Mouse (Mus musculus) CH12.LX (cell line): ENCODE data around the gene Prkce. TPM values are rescaled to one million over a fixed set of nuclear protein-coding genes. Genes with fewer than 3 reads are reported as not detected.

ENCODE experiments used
- DNase-seq: peaks from one replicate; pipeline ENCODE4 v3.0.0-alpha.2; 2013; ENCODE audit errors: extremely low read depth
- H3K27ac ChIP-seq: 2 replicates; pipeline ENCODE4 v1.5.1; 2012; ENCODE audit warnings: low read depth, mild to moderate bottlenecking, control low read depth, moderate library complexity; ENCODE audit not compliant: insufficient read depth
- H3K27me3 ChIP-seq: replicated peaks from 2 replicates; pipeline ENCODE3; 2012; ENCODE audit warnings: inconsistent platforms
- H3K36me3 ChIP-seq, 2 experiments: replicated peaks in 1 of 2; 2 replicates each; pipeline versions ENCODE3 to v1.6.1; 2012; ENCODE audit warnings: inconsistent platforms in 1 of 2, low read length in 1 of 2, mild to moderate bottlenecking in 1 of 2, mixed read lengths in 1 of 2, moderate library complexity in 1 of 2; ENCODE audit not compliant: control insufficient read depth in 1 of 2, insufficient read depth in 1 of 2
- H3K4me1 ChIP-seq, 2 experiments: 2 replicates each; pipeline ENCODE4 v1.6.1; 2012; ENCODE audit warnings: inconsistent platforms in 1 of 2, moderate library complexity in 1 of 2; ENCODE audit not compliant: insufficient read depth in 2 of 2, control insufficient read depth in 1 of 2
- H3K4me2 ChIP-seq: 2 replicates; pipeline ENCODE4 v1.6.1; 2012; ENCODE audit warnings: low read depth, mild to moderate bottlenecking, control low read depth; ENCODE audit not compliant: poor library complexity, insufficient read depth, severe bottlenecking
- H3K4me3 ChIP-seq, 3 experiments: fragments of 150-350 bp in 1 of 3; sonication (generic) in 1 of 3; replicated peaks in 1 of 3; 2 replicates each; pipeline versions ENCODE3 to v1.5.1; 2011 to 2012; ENCODE audit warnings: low read depth in 2 of 3, low read length in 2 of 3, mild to moderate bottlenecking in 2 of 3, moderate library complexity in 2 of 3, control low read depth in 1 of 3, improper control_type of control experiment in 1 of 3, inconsistent platforms in 1 of 3, mixed read lengths in 1 of 3; ENCODE audit not compliant: poor library complexity in 1 of 3
- H3K79me2 ChIP-seq: replicated peaks from 2 replicates; pipeline ENCODE4 v1.6.1; 2012; ENCODE audit warnings: mild to moderate bottlenecking, moderate library complexity; ENCODE audit not compliant: control insufficient read depth, poor library complexity, insufficient read depth, severe bottlenecking; ENCODE audit errors: extremely low read depth
- H3K9ac ChIP-seq: 2 replicates; pipeline ENCODE4 v1.6.1; 2012; ENCODE audit warnings: low read depth, mild to moderate bottlenecking, control low read depth, moderate library complexity; ENCODE audit not compliant: insufficient read depth
- H3K9me3 ChIP-seq: replicated peaks from 2 replicates; pipeline ENCODE3; 2012; ENCODE audit warnings: low read length, inconsistent platforms, mixed read lengths
- ELF1 ChIP-seq: IDR thresholded peaks from 2 replicates; pipeline ENCODE4 v1.6.1; 2014; ENCODE audit warnings: low read depth, mild to moderate bottlenecking, inconsistent platforms, low read length, improper control_type of control experiment
- EP300 ChIP-seq: IDR thresholded peaks from 2 replicates; pipeline ENCODE4 v1.6.1; 2011; ENCODE audit warnings: low read length, improper control_type of control experiment
- JUND ChIP-seq: conservative IDR thresholded peaks from 2 replicates; pipeline ENCODE4 v1.6.1; 2011; ENCODE audit warnings: low read depth, low read length, improper control_type of control experiment
- MAFK ChIP-seq: IDR thresholded peaks from 2 replicates; pipeline ENCODE4 v1.6.1; 2011; ENCODE audit warnings: low read length, improper control_type of control experiment; ENCODE audit not compliant: insufficient replicate concordance
- MAZ ChIP-seq: IDR thresholded peaks from 2 replicates; pipeline ENCODE4 v1.6.1; 2012; ENCODE audit warnings: low read depth, mild to moderate bottlenecking, inconsistent platforms, low read length, improper control_type of control experiment, moderate library complexity
- MEF2A ChIP-seq: IDR thresholded peaks from 2 replicates; pipeline ENCODE4 v1.6.1; 2014; ENCODE audit warnings: low read depth, mild to moderate bottlenecking, inconsistent platforms, low read length, improper control_type of control experiment, borderline replicate concordance
- MXI1 ChIP-seq: IDR thresholded peaks from 2 replicates; pipeline ENCODE4 v1.6.1; 2011; ENCODE audit warnings: mild to moderate bottlenecking, low read depth, low read length, improper control_type of control experiment
- MYC ChIP-seq: IDR thresholded peaks from 2 replicates; pipeline ENCODE4 v1.6.1; 2011; ENCODE audit warnings: low read depth, mild to moderate bottlenecking, improper control_type of control experiment, low read length
- NELFE ChIP-seq: IDR thresholded peaks from 2 replicates; pipeline ENCODE4 v1.6.1; 2011; ENCODE audit warnings: low read depth, low read length, improper control_type of control experiment
- POLR2A ChIP-seq: IDR thresholded peaks from 2 replicates; pipeline ENCODE4 v1.6.1; 2011; ENCODE audit warnings: low read depth, mild to moderate bottlenecking, improper control_type of control experiment, low read length
- POLR2AphosphoS2 ChIP-seq: IDR thresholded peaks from 2 replicates; pipeline ENCODE4 v1.6.1; 2011; ENCODE audit warnings: low read depth, low read length, improper control_type of control experiment
- RCOR1 ChIP-seq: conservative IDR thresholded peaks from 2 replicates; pipeline ENCODE4 v1.6.1; 2012; ENCODE audit warnings: low read depth, mild to moderate bottlenecking, inconsistent platforms, low read length, improper control_type of control experiment
- SIN3A ChIP-seq: IDR thresholded peaks from 2 replicates; pipeline ENCODE4 v1.6.1; 2012; ENCODE audit warnings: low read length, improper control_type of control experiment, inconsistent platforms
- TBP ChIP-seq: conservative IDR thresholded peaks from 2 replicates; pipeline ENCODE4 v1.6.1; 2011; ENCODE audit warnings: low read depth, low read length, improper control_type of control experiment
- UBTF ChIP-seq: IDR thresholded peaks from 2 replicates; pipeline ENCODE4 v1.6.1; 2012; ENCODE audit warnings: low read depth, mild to moderate bottlenecking, inconsistent platforms, low read length, improper control_type of control experiment, moderate library complexity
- ZNF384 ChIP-seq: IDR thresholded peaks from 2 replicates; pipeline ENCODE4 v1.6.1; 2012; ENCODE audit warnings: low read depth, low read length, improper control_type of control experiment, inconsistent platforms
- dilution Hi-C: fragments of 300-500 bp; cut with MboI; formaldehyde crosslinking; loops from 2 replicates; pipeline ENCODE4 v1.14.3; 2020; ENCODE audit warnings: low sequenced_read_pairs; ENCODE audit not compliant: extremely low pct_unique_long_range_greater_than_20kb, extremely low pct_ligation_motif_present
- in situ Hi-C: fragments of 300-500 bp; cut with MboI; formaldehyde crosslinking; loops from 3 replicates; pipeline ENCODE4 v1.14.3; 2019; ENCODE audit warnings: low sequenced_read_pairs, low pct_ligation_motif_present, low pct_unique_long_range_greater_than_20kb, mixed read lengths
- polyA plus RNA-seq: library from polyadenylated mRNA; unstranded; fragments of >175 nt; gene quantifications from 2 replicates; pipeline ENCODE4 v1.2.1, GENCODE M21; 2012; ENCODE audit warnings: low read depth; ENCODE audit not compliant: insufficient read length
- total RNA-seq, 2 experiments: library from RNA; depleted of rRNA; stranded (reverse); fragments of 300-350 nt in 1 of 2; fragments of >200 nt in 1 of 2; gene quantifications; 2 replicates each; pipeline ENCODE4 v1.2.3; 2012 to 2014

Gene Prkce
- total and polyA plus RNA-seq, 3 experiments = 4.1 to 13.2 (median 11.4) TPM

GRCm38 (mm10) chr17:86322840-86323239 is 155.3 kb downstream of the Prkce start:
- Histone ChIP-seq H3K4me3 (no peak overlapping the region), H3K4me2 (no peak overlapping the region), H3K9me3 (peaks cover 3% of the 10 kb centered on the region)
- no peak for TF ChIP-seq SIN3A
- no peak for TF ChIP-seq JUND
- TF ChIP-seq MEF2A = no peak
- no peak for TF ChIP-seq MXI1
- no peak for TF ChIP-seq RCOR1
- TF ChIP-seq POLR2AphosphoS2 = no peak
- TF ChIP-seq MYC = no peak
- TF ChIP-seq UBTF = no peak
- TF ChIP-seq NELFE = no peak
- TF ChIP-seq MAZ = no peak
- TF ChIP-seq TBP = no peak
- TF ChIP-seq POLR2A = no peak
- no peak for TF ChIP-seq ZNF384
- no peak for TF ChIP-seq EP300
- no peak for TF ChIP-seq MAFK
- TF ChIP-seq, all 38 proteins: peak for 0
- H3K36me3 ChIP-seq = peaks cover 0 to 23% of the 10 kb centered on the region in 2 experiments
- no peak overlapping the region; the same call in 1 of the 2 replicates for H3K27ac ChIP-seq
- DNase-seq = no peak
- H3K4me1 ChIP-seq = peaks cover 31 to 70% of the 10 kb centered on the region in 2 experiments
- dilution Hi-C loops (no loop called here), in situ Hi-C loops (no loop called here)
- no peaks in the 10 kb centered on the region; the same call in 1 of the 2 replicates for H3K79me2 ChIP-seq
- no peak overlapping the region for H3K9ac ChIP-seq
- no peaks in the 10 kb centered on the region for H3K27me3 ChIP-seq

GRCm38 (mm10) chr17:86323310-86323709 is 155.7 kb downstream of the Prkce start:
- TF ChIP-seq POLR2A (no peak), SIN3A (no peak), ELF1 (no peak)
- TF ChIP-seq, all 38 proteins: peak for 0
- dilution Hi-C loops = no loop called here

More at GRCm38 (mm10) chr17:86323310-86323709, 155.7 kb downstream of the Prkce start:
- H3K79me2 ChIP-seq = no peaks in the 10 kb centered on the region; the same call in 1 of the 2 replicates
- DNase-seq = no peak
- H3K9me3 ChIP-seq = peaks cover 3% of the 10 kb centered on the region
- no peak overlapping the region for H3K9ac ChIP-seq
- no peaks in the 10 kb centered on the region for H3K27me3 ChIP-seq
- peaks cover 34 to 74% of the 10 kb centered on the region in 2 experiments for H3K4me1 ChIP-seq
- H3K36me3 ChIP-seq = peaks cover 0 to 21% of the 10 kb centered on the region in 2 experiments
- peak overlapping the region; percentile 13; the same call in 1 of the 2 replicates for H3K27ac ChIP-seq
- H3K4me2 ChIP-seq = no peak overlapping the region
- H3K4me3 ChIP-seq = no peak overlapping the region
- in situ Hi-C loops = no loop called here
